Mouse (Mus musculus): Measurements from ENCODE around the gene Tmem53. TPM values are rescaled to one million over a fixed set of nuclear protein-coding genes. Genes with fewer than 3 reads are reported as not detected.

Gene Tmem53
- polyA plus RNA-seq, 1 experiment from 2014 or later = 10.7 TPM

DNA sequence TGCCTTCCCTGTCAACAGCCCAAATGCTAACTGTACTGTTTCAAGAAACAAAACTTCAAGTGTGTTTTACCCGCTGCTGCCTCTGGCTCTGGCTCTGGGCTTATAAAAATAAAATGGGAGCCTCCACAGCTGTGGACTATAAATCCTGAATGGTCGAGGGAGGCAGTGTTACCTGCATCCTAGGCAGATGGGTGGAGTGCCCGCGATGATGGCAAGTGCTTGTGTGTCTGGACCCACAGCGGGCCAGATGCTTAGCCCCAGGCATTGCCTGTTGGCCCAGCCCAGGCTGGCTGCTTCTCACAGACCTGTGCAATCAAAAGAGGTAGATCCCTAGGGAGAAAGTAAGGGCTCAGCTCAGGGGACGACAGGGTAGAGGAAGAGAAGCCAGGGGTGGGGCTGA, 65.0 kb downstream of the Tmem53 start:
- DNase-seq (ENCODE audit: low read depth, low spot score) = no peak

DNA sequence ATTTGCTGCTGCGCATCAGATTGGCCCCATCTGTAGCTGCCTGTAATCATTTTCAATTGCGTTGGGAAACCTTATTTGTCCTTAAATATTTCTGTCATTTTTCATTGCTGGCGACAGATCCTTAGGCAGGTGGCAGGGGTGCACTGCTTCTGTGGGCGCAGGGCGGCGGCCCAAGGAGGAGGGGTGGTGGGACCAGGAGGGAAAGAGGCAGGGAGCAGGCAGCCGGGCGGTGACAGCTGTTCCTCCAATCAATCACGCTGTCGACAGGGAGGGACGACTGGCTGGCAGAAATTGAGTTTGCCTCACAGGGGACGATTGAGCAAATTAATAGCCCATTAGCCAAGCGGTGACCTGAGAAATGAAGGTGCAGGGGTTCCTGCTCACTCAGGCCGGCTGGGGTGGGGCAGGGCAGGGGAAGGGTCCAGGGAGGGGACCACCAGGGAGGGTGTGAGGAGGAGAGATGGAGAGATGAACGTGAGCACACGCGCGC, 66.0 kb downstream of the Tmem53 start:
- H3K27me3 ChIP-seq = peaks cover 25% of the 10 kb centered on the region
- CTCF ChIA-PET = no interaction called here
- no peak for TF ChIP-seq CTCF (IDR thresholded peaks at IDR 0.05)
- ATAC-seq = no peak
- POLR2A ChIA-PET = no interaction called here
- DNase-seq (ENCODE audit: low read depth, low spot score) = no peak
- in situ Hi-C loops (cut with MboI; ENCODE audit: low pct_unique_long_range_greater_than_20kb) = no loop called here

More for the DNA sequence above, 65.0 kb downstream of the Tmem53 start:
- ChIA-PET POLR2A (no interaction called here), CTCF (no interaction called here)
- no peak for TF ChIP-seq CTCF (IDR thresholded peaks at IDR 0.05)
- peaks cover 22% of the 10 kb centered on the region for H3K27me3 ChIP-seq
- ATAC-seq = no peak
- in situ Hi-C loops (cut with MboI; ENCODE audit: low pct_unique_long_range_greater_than_20kb) = no loop called here

Other genes with a start within 250 kb of the Tmem53 start
- gene Eif2b3, start 232.5 kb upstream of the Tmem53 start, polyA plus RNA-seq (2021) = 23.1 TPM
- gene Ptch2, start 155.9 kb upstream of the Tmem53 start, polyA plus RNA-seq (2021) = 0.23 TPM
- gene Btbd19, start 126.2 kb upstream of the Tmem53 start, polyA plus RNA-seq (2021) = 37.2 TPM
- 0.21 TPM for gene Tctex1d4, start 125.2 kb upstream of the Tmem53 start, polyA plus RNA-seq (2021)
- 9.7 TPM for gene Plk3, start 118.0 kb upstream of the Tmem53 start, polyA plus RNA-seq (2021)
- gene Rps8, start 95.7 kb upstream of the Tmem53 start, polyA plus RNA-seq (2021) = 289 TPM
- gene Kif2c, start 69.3 kb upstream of the Tmem53 start, polyA plus RNA-seq (2021) = 26.4 TPM
- gene Armh1, start 174 bp downstream of the Tmem53 start, polyA plus RNA-seq (2021) = 0.05 TPM
- gene Rnf220, start 245.1 kb downstream of the Tmem53 start, polyA plus RNA-seq (2021) = 49.2 TPM